Mouse (Mus musculus) small intestine, adult 2 months (tissue): ENCODE data around the gene Tbl1xr1. TPM values are rescaled to one million over a fixed set of nuclear protein-coding genes. Genes with fewer than 3 reads are reported as not detected.

ENCODE experiments used
- H3K27ac ChIP-seq: fragments of 200-500 bp; 2 replicates; pipeline ENCODE4 v1.5.1; 2012; ENCODE audit warnings: low read depth, low read length, control low read depth, inconsistent platforms; ENCODE audit not compliant: insufficient read depth
- H3K27me3 ChIP-seq: fragments of 200-500 bp; 2 replicates; pipeline ENCODE4 v1.6.1; 2012; ENCODE audit warnings: mild to moderate bottlenecking, moderate library complexity, low read length, inconsistent platforms; ENCODE audit not compliant: control insufficient read depth, insufficient read depth
- H3K36me3 ChIP-seq: fragments of 200-500 bp; 2 replicates; pipeline ENCODE4 v1.6.1; 2012; ENCODE audit warnings: mild to moderate bottlenecking, low read length, control low read depth, inconsistent platforms; ENCODE audit not compliant: control insufficient read depth, insufficient read depth
- H3K4me1 ChIP-seq: fragments of 200-500 bp; 2 replicates; pipeline ENCODE4 v1.6.1; 2012; ENCODE audit warnings: low read length, inconsistent platforms, mixed read lengths; ENCODE audit not compliant: control insufficient read depth, insufficient read depth, insufficient read length
- H3K4me3 ChIP-seq: fragments of 200-500 bp; 2 replicates; pipeline ENCODE4 v1.5.1; 2012; ENCODE audit warnings: low read depth, mild to moderate bottlenecking, control low read depth, inconsistent platforms, low read length, moderate library complexity
- CTCF ChIP-seq: fragments of 200-500 bp; IDR thresholded peaks from 2 replicates; pipeline ENCODE4 v1.5.1; 2012; ENCODE audit warnings: low read depth, mild to moderate bottlenecking, control low read depth, inconsistent platforms, low read length, moderate library complexity, mixed read lengths; ENCODE audit not compliant: insufficient replicate concordance, insufficient read length; ENCODE audit errors: extremely low read depth
- POLR2A ChIP-seq: fragments of 200-500 bp; IDR thresholded peaks from 2 replicates; pipeline ENCODE4 v1.6.1; 2012; ENCODE audit warnings: low read depth, mild to moderate bottlenecking, control low read depth, inconsistent platforms, low read length, moderate library complexity
- WGBS: fragments of 180-500 bp; shearing (Covaris S2); methylation state at CpG from one replicate; pipeline ENCODE4 v1.1.7; 2018; 5-methylcytosine and 5-hydroxymethylcytosine counted together
- polyA plus RNA-seq: library from polyadenylated mRNA; depleted of rRNA; stranded (reverse); fragments of >200 nt; gene quantifications from 2 replicates; pipeline ENCODE4 v1.2.3, GENCODE M21; 2012

The Tbl1xr1 gene
- polyA plus RNA-seq, 1 experiment = 15.8 TPM

- no peak overlapping the region for H3K4me3 ChIP-seq
- no peaks in the 10 kb centered on the region for H3K27me3 ChIP-seq
- no peak for TF ChIP-seq POLR2A
- no peak for TF ChIP-seq CTCF
- H3K4me1 ChIP-seq = peaks cover 26% of the 10 kb centered on the region; the same call in 1 of the 2 replicates
- H3K36me3 ChIP-seq = 0 out of 2 replicates have a peak, but pooled peaks cover 3% of the 10 kb centered on the region
- WGBS = 69% methylated on average over 3 of the region's 3 CpGs
- H3K27ac ChIP-seq = peak overlapping the region; percentile 24
Observed at GRCm38 (mm10) chr3:22089825-22090224, 13.4 kb downstream of the Tbl1xr1 start.

- H3K27me3 ChIP-seq = no peaks in the 10 kb centered on the region
- 16% methylated on average over 8 of the region's 8 CpGs for WGBS
- no peak for TF ChIP-seq CTCF
- TF ChIP-seq POLR2A = no peak
- H3K36me3 ChIP-seq = 0 out of 2 replicates have a peak, but pooled peaks cover 3% of the 10 kb centered on the region
- H3K4me3 ChIP-seq = no peak overlapping the region
- H3K4me1 ChIP-seq = peaks cover 27% of the 10 kb centered on the region; the same call in 1 of the 2 replicates
- H3K27ac ChIP-seq = peak overlapping the region; percentile 14
Observed at GRCm38 (mm10) chr3:22090431-22091265, 14.2 kb downstream of the Tbl1xr1 start.

DNA sequence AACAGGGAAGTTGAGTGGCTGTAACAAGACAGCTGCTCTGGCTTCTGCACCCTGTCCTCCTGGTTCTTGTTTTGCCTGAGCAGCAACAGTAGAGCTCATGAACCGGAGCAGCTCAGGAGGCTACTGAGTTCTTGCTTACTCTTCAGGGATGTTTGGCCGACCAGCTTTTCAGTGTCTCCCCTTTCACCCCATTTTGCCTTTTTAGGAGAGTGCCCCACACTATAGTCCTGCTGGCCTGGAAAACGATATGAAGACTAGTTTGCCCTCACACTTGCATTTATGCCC lies 14.8 kb downstream of the Tbl1xr1 start:
- WGBS = 27% methylated on average over 3 of the region's 3 CpGs
- Histone ChIP-seq H3K27ac (peak overlapping the region; percentile 14), H3K27me3 (no peaks in the 10 kb centered on the region), H3K36me3 (0 out of 2 replicates have a peak, but pooled peaks cover 3% of the 10 kb centered on the region), H3K4me3 (no peak overlapping the region), H3K4me1 (peaks cover 27% of the 10 kb centered on the region; the same call in 1 of the 2 replicates)
- TF ChIP-seq POLR2A = no peak
- TF ChIP-seq CTCF = no peak

DNA sequence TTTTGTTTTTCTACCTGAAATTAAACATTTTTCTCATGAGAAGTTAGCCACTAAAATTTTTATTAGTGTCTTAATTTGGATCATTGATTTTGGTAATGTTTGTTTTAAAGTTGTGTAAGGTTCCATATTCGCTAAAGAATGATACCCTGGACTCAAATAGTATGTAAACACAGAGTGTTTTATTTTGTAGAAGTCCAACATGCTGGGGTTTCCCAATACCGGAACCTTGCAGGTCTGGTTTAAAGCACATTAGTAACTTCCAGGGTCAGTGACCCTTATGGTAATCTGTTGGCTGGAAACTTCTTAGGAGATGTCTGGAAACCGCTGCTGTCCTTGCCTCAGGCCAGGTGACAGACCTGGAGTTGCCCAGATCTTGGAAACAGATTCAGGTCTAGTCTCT lies 15.2 kb downstream of the Tbl1xr1 start:
- TF ChIP-seq CTCF (no peak), POLR2A (no peak)
- Histone ChIP-seq H3K36me3 (0 out of 2 replicates have a peak, but pooled peaks cover 3% of the 10 kb centered on the region), H3K4me1 (peaks cover 29% of the 10 kb centered on the region; the same call in 1 of the 2 replicates), H3K27me3 (no peaks in the 10 kb centered on the region), H3K4me3 (no peak overlapping the region), H3K27ac (no peak overlapping the region)
- 49% methylated on average over 3 of the region's 3 CpGs for WGBS

GRCm38 (mm10) chr3:22092784-22093183 lies 16.3 kb downstream of the Tbl1xr1 start:
- WGBS = 76% methylated on average over 5 of the region's 5 CpGs
- Histone ChIP-seq H3K4me3 (no peak overlapping the region), H3K36me3 (0 out of 2 replicates have a peak, but pooled peaks cover 3% of the 10 kb centered on the region), H3K27me3 (no peaks in the 10 kb centered on the region), H3K27ac (no peak overlapping the region), H3K4me1 (peaks cover 29% of the 10 kb centered on the region; the same call in 1 of the 2 replicates)
- TF ChIP-seq POLR2A (no peak), CTCF (no peak)

- TF ChIP-seq POLR2A (no peak), CTCF (no peak)
- Histone ChIP-seq H3K4me1 (peaks cover 8% of the 10 kb centered on the region), H3K27me3 (no peaks in the 10 kb centered on the region), H3K4me3 (no peak overlapping the region), H3K27ac (no peak overlapping the region), H3K36me3 (no peaks in the 10 kb centered on the region)
- WGBS = 66% methylated on average over 5 of the region's 5 CpGs
Observed at GRCm38 (mm10) chr3:22103986-22104515, 27.6 kb downstream of the Tbl1xr1 start.

DNA sequence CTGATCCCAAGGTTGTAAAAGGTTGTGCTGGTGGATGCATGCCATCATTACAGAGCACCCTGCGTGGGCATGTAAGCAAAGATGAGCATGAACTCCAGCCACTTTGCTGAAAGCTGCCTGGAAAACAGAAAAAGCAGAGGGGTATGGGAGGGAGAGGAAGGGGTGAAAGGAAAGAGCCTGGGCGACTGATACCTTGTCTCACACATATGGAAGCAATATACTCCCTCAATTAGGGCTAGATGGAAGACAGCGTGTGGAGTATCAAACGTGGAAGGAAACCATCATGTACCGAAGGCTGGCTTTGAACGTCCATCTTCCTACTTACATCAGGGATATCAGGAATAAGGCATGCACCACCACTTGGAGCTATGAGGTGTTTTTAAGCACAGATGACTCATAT lies 29.0 kb downstream of the Tbl1xr1 start:
- no peaks in the 10 kb centered on the region for H3K27me3 ChIP-seq
- no peaks in the 10 kb centered on the region for H3K36me3 ChIP-seq
- H3K4me1 ChIP-seq = peaks cover 8% of the 10 kb centered on the region; the same call in 1 of the 2 replicates
- no peak overlapping the region for H3K27ac ChIP-seq
- 85% methylated on average over 6 of the region's 6 CpGs for WGBS
- TF ChIP-seq CTCF = no peak
- TF ChIP-seq POLR2A = no peak
- H3K4me3 ChIP-seq = no peak overlapping the region

DNA sequence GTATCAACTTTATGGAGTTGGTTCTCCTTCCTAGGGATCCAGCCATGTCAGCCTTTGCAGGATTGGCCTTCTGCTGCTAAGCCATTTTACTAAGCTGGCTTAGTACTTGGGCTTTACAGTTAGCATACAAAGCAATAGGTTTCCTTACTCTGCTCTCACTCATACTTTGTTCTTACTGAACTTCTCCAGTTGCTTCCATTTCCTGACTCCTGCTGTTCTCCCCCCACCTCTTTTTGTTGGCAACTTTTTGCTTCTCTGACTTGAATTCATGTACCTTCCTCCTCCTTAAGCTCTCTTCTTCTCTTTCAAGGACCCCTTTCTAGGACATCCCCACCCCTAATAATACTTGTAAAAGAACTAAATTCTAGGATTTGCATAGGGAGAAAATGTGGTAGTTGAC lies 31.6 kb downstream of the Tbl1xr1 start:
- H3K36me3 ChIP-seq = no peaks in the 10 kb centered on the region
- TF ChIP-seq POLR2A = no peak
- TF ChIP-seq CTCF = no peak
- H3K27ac ChIP-seq = no peak overlapping the region
- no peak overlapping the region for H3K4me3 ChIP-seq
- H3K27me3 ChIP-seq = no peaks in the 10 kb centered on the region
- H3K4me1 ChIP-seq = peaks cover 2% of the 10 kb centered on the region; the same call in 1 of the 2 replicates
